Mouse (Mus musculus): ENCODE measurements around the gene Tbc1d13. TPM values are rescaled to one million over a fixed set of nuclear protein-coding genes. Genes with fewer than 3 reads are reported as not detected.

Gene Tbc1d13
- polyA plus RNA-seq, 1 experiment from 2014 or later, result 6.9 TPM

Other genes with a start within 250 kb of the Tbc1d13 start
- gene Odf2, start 244.5 kb upstream of the Tbc1d13 start, polyA plus RNA-seq (2015; fragmentation: Nextera tagmentation; extraction: Ambion mirVana), result 59.8 and 74.3 TPM in 2 replicates
- 59.5 and 63.5 TPM in 2 replicates for gene Gle1, start 198.3 kb upstream of the Tbc1d13 start, polyA plus RNA-seq (2015; fragmentation: Nextera tagmentation; extraction: Ambion mirVana)
- 85.8 and 99.0 TPM in 2 replicates for gene Sptan1, start 168.2 kb upstream of the Tbc1d13 start, polyA plus RNA-seq (2015; fragmentation: Nextera tagmentation; extraction: Ambion mirVana)
- gene Wdr34, start 84.9 kb upstream of the Tbc1d13 start, polyA plus RNA-seq (2015; fragmentation: Nextera tagmentation; extraction: Ambion mirVana), result 45.5 and 46.9 TPM in 2 replicates
- 351 and 370 TPM in 2 replicates for gene Set, start 76.4 kb upstream of the Tbc1d13 start, polyA plus RNA-seq (2015; fragmentation: Nextera tagmentation; extraction: Ambion mirVana)
- gene Pkn3, start 56.1 kb upstream of the Tbc1d13 start, polyA plus RNA-seq (2015; fragmentation: Nextera tagmentation; extraction: Ambion mirVana), result 8.2 and 9.5 TPM in 2 replicates
- 25.2 and 30.0 TPM in 2 replicates for gene Zdhhc12, start 40.1 kb upstream of the Tbc1d13 start, polyA plus RNA-seq (2015; fragmentation: Nextera tagmentation; extraction: Ambion mirVana)
- 9.3 and 10.1 TPM in 2 replicates for gene Zer1, start 9.2 kb upstream of the Tbc1d13 start, polyA plus RNA-seq (2015; fragmentation: Nextera tagmentation; extraction: Ambion mirVana)
- 17.7 and 18.9 TPM in 2 replicates for gene Endog, start 37.7 kb downstream of the Tbc1d13 start, polyA plus RNA-seq (2015; fragmentation: Nextera tagmentation; extraction: Ambion mirVana)
- 75.8 and 77.2 TPM in 2 replicates for gene Spout1, start 44.7 kb downstream of the Tbc1d13 start, polyA plus RNA-seq (2015; fragmentation: Nextera tagmentation; extraction: Ambion mirVana)
- gene Kyat1, start 72.1 kb downstream of the Tbc1d13 start, polyA plus RNA-seq (2015; fragmentation: Nextera tagmentation; extraction: Ambion mirVana), result 14.7 and 15.5 TPM in 2 replicates
- 41.1 and 42.9 TPM in 2 replicates for gene Lrrc8a, start 104.0 kb downstream of the Tbc1d13 start, polyA plus RNA-seq (2015; fragmentation: Nextera tagmentation; extraction: Ambion mirVana)
- gene Gm28035, start 106.8 kb downstream of the Tbc1d13 start, polyA plus RNA-seq (2015; fragmentation: Nextera tagmentation; extraction: Ambion mirVana), result 0.09 and 0.16 TPM in 2 replicates
- gene Phyhd1, start 132.5 kb downstream of the Tbc1d13 start, polyA plus RNA-seq (2015; fragmentation: Nextera tagmentation; extraction: Ambion mirVana), result 5.0 and 6.0 TPM in 2 replicates
- gene Gm28038, start 147.3 kb downstream of the Tbc1d13 start, polyA plus RNA-seq (2015; fragmentation: Nextera tagmentation; extraction: Ambion mirVana), result not detected in 2 replicates
- 31.4 and 31.7 TPM in 2 replicates for gene Dolk, start 152.6 kb downstream of the Tbc1d13 start, polyA plus RNA-seq (2015; fragmentation: Nextera tagmentation; extraction: Ambion mirVana)
- gene Nup188, start 152.7 kb downstream of the Tbc1d13 start, polyA plus RNA-seq (2015; fragmentation: Nextera tagmentation; extraction: Ambion mirVana), result 29.0 and 34.3 TPM in 2 replicates
- gene Sh3glb2, start 225.6 kb downstream of the Tbc1d13 start, polyA plus RNA-seq (2015; fragmentation: Nextera tagmentation; extraction: Ambion mirVana), result 106 and 114 TPM in 2 replicates
- gene Miga2, start 230.5 kb downstream of the Tbc1d13 start, polyA plus RNA-seq (2015; fragmentation: Nextera tagmentation; extraction: Ambion mirVana), result 21.8 and 22.9 TPM in 2 replicates

Data from embryonic facial prominence, embryonic 15.5 days (tissue).